Mouse (Mus musculus): Measurements from ENCODE around the gene Ppm1j.

The Ppm1j gene

GRCm38 (mm10) chr3:104783971-104784500, 3.2 kb downstream of the Ppm1j start:
- ATAC-seq (ENCODE audit: low TSS enrichment) = no peak

- ATAC-seq (ENCODE audit: low TSS enrichment) = no peak
Measured at GRCm38 (mm10) chr3:104785284-104785683, 4.4 kb downstream of the Ppm1j start.

- ATAC-seq (ENCODE audit: low TSS enrichment) = no peak
Measured at GRCm38 (mm10) chr3:104788075-104788474, 7.2 kb downstream of the Ppm1j start, which contains the start of gene Rhoc. Gene Rhoc, plus strand, starts transcription at chr3:104788375.

- 0 out of 2 replicates have a peak, but pooled peaks have one; percentile 11 for ATAC-seq (ENCODE audit: low TSS enrichment)
Measured at GRCm38 (mm10) chr3:104788561-104789311, 7.9 kb downstream of the Ppm1j start.

- no peak for ATAC-seq (ENCODE audit: low TSS enrichment)
Measured at GRCm38 (mm10) chr3:104789312-104789605, 8.4 kb downstream of the Ppm1j start.

- peak; percentile 11; the same call in 1 of the 2 replicates for ATAC-seq (ENCODE audit: low TSS enrichment)
Measured at GRCm38 (mm10) chr3:104789822-104790221, 9.0 kb downstream of the Ppm1j start.

GRCm38 (mm10) chr3:104790401-104790937, 9.6 kb downstream of the Ppm1j start:
- peak; percentile 58 for ATAC-seq (ENCODE audit: low TSS enrichment)

GRCm38 (mm10) chr3:104791017-104791416, 10.2 kb downstream of the Ppm1j start:
- no peak for ATAC-seq (ENCODE audit: low TSS enrichment)

GRCm38 (mm10) chr3:104791671-104792070, 10.8 kb downstream of the Ppm1j start:
- ATAC-seq (ENCODE audit: low TSS enrichment) = no peak

- ATAC-seq (ENCODE audit: low TSS enrichment) = no peak
Measured at GRCm38 (mm10) chr3:104792360-104793270, 11.8 kb downstream of the Ppm1j start.

GRCm38 (mm10) chr3:104793871-104794828, 13.3 kb downstream of the Ppm1j start:
- no peak for ATAC-seq (ENCODE audit: low TSS enrichment)

GRCm38 (mm10) chr3:104794953-104795470, 14.2 kb downstream of the Ppm1j start:
- no peak for ATAC-seq (ENCODE audit: low TSS enrichment)

- ATAC-seq (ENCODE audit: low TSS enrichment) = no peak
Measured at GRCm38 (mm10) chr3:104795661-104796340, 14.9 kb downstream of the Ppm1j start.

GRCm38 (mm10) chr3:104796430-104797082, 15.7 kb downstream of the Ppm1j start:
- no peak for ATAC-seq (ENCODE audit: low TSS enrichment)

- no peak for ATAC-seq (ENCODE audit: low TSS enrichment)
Measured at GRCm38 (mm10) chr3:104800681-104801080, 19.8 kb downstream of the Ppm1j start.

GRCm38 (mm10) chr3:104801481-104801880, 20.6 kb downstream of the Ppm1j start:
- no peak for ATAC-seq (ENCODE audit: low TSS enrichment)

GRCm38 (mm10) chr3:104804312-104804711, 23.5 kb downstream of the Ppm1j start:
- no peak for ATAC-seq (ENCODE audit: low TSS enrichment)

GRCm38 (mm10) chr3:104805539-104805938, 24.7 kb downstream of the Ppm1j start:
- ATAC-seq (ENCODE audit: low TSS enrichment) = no peak

GRCm38 (mm10) chr3:104811752-104812151, 30.9 kb downstream of the Ppm1j start:
- ATAC-seq (ENCODE audit: low TSS enrichment) = no peak

- ATAC-seq (ENCODE audit: low TSS enrichment) = no peak
Measured at GRCm38 (mm10) chr3:104812254-104812653, 31.4 kb downstream of the Ppm1j start.
